Mouse (Mus musculus): ENCODE measurements around the gene Pwwp2a.

Pwwp2a gene

DNA sequence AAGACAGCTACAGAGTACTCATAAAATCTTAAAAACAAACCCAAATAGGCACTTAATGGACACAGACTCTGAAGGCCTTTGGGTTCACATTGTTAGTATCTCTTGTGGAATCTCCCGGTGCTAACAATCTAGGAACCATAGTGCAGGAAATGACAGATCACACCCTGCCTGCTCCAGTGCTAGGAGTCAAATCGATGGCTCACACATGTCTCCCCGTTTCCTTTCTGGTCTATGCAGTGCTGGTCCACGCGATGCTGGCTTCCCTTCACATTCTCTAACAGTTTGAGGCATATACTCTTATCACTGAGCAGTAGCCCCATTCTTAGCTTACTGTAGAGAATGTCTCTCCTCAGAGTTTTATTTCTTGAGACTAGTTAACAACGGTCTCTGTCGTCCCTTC lies 46.0 kb downstream of the Pwwp2a start:
- no peak for DNase-seq

- DNase-seq = no peak
These were observed 47.0 kb downstream of the Pwwp2a start for GRCm38 (mm10) chr11:43728737-43729301.

DNA sequence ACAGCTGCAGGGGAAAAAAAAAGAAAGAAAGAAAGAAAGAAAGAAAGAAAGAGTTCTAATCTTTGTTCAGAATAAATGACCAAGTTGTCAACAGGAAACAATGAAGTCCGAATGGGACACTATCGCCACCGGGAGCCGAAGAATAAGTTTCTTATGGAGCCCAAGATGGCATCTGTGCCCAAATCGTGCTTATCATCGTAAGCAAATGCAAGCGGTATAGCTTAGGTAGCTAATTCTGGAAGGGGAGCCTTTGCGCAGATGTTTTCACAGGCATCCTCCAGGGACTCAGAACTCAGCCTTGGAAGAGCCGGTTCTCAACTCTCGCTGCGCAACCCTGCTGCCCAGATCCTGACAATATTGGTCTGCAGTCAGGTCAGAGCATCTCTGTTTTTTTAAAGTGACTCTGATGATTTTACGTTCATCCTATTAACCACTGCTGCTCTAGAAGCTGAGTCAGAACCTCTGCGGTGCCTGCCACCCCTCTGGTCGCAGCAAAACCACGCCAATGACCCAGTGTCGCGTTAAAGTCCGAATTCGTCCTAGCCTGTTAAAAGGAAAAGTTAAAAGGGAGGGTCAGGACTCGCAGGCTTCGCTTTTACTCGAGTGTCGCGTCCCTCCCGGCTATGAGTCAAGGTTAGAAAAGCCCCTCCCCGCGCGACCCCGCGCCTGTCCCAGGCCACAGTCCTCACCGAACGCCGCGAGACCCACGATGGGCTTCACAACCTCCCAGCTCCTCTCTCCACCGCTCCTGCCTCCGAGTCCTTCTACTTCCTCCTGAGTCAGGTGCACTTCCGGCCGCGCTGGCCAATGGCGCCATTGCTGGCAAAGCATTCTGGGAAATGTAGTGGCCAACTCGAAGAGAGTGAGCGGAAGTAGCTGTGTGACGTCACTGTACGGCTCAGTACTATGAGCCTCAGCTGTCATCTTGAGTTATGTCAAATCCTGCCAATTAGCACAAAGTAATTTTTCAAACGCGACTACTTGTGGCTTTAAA lies 65.7 kb downstream of the Pwwp2a start, which contains the start of gene Ttc1:
Gene Ttc1, minus strand, starts transcription at position 776 of the 994 bp plus-strand sequence.
- DNase-seq = peak; percentile 99

DNA sequence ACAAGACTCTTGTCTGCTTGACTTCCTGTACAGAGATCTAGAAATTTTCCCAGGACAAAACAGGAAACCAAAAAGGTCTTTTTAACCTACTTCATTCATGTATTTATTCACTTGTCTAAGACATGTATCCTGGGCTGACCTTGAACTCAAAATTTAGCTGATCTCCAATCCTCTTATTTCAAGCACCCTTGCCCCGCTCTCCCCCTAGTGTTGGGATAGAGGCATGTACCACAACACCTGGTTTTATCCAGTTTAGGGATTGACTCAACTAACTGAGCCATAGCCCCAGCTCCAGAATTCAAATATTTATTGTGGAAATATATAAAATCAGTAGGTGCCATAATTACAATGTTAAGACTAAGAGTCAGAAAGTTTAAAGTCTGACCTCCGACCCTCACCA lies 69.7 kb downstream of the Pwwp2a start:
- DNase-seq = no peak

- DNase-seq = no peak
These were observed 72.8 kb downstream of the Pwwp2a start for GRCm38 (mm10) chr11:43754568-43754967.

- DNase-seq = no peak
These were observed 73.6 kb downstream of the Pwwp2a start for GRCm38 (mm10) chr11:43755411-43755810.

DNA sequence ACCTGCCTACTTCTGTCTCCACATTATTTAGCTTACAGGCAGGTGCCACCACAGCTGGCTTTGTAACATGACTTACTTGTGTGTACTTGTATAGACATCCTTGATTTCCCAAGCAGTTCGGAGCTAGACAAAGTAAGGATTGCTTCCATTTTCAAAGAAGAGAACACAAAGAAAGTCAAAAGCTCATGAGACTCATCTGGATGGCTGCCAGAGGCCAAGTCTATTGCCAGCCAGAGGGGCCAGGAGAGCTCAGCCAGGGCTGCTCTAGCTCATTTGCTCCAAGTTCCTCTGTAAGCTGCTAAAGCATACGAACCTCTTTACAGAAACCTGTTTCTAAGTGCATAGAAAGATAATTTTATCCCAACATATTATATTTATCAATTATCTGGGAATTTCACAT lies 76.6 kb downstream of the Pwwp2a start:
- peak; percentile 30 to 39 for DNase-seq

DNA sequence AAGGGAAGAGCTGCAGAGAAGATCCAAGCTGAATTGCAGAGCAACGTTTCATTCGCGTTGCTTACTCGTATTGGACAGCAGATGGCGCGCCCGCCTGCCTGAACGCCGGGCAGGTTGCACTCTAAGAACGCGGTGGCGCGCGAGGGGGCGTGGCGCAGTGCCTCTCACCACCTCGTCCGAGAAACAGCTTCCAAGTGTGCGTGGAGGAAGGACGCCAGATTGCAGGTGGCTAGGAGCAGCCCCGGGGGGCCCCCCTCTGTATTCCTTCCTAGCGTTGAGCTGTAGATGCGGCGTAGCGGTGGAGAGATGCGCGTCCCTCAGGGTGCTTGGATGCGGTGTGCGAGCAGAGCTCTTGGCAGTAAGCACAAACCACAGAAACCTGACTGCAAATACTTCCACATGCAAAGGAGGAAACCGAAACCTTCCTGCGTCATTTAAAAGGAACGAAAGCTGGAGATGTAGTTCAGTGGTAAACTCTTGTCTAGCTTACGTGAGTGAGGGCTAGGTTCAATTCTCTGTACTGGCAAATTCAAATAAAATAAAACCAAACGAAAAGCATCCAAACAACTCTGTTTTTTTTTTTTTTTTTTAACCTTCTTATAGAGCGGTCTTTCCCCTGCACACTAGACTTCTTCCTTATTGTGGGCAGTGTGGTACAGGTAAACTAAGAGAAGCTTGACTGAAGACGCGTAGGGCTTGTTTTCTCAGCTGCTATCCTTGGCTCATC lies 85.3 kb downstream of the Pwwp2a start:
- DNase-seq = peak; percentile 88 to 89

DNA sequence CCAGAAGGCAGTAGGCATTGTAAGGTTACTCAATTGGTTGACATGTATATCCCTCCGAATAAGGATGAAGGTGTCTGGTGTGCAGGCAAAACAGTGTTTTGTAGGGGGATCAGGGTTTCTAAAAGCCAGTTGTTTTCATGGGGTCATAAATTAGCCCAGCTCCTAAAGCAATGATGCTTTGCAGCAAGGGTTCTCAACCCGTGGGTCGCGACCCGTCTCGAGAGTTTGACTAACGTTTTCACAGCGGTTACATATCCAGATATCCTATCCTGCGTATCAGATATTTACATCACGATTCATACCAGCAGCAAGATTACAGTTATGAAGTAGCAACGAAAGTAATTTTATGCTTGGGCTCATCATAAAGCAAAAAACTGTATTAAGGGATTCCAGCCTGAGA lies 86.0 kb downstream of the Pwwp2a start:
- no peak for DNase-seq

GRCm38 (mm10) chr11:43770110-43770509 lies 88.3 kb downstream of the Pwwp2a start:
- no peak for DNase-seq
